Mouse (Mus musculus) MEL (cell line): ENCODE results near the gene Dock7.

ENCODE experiments used
- GABPA ChIP-seq: IDR thresholded peaks from 2 replicates; pipeline ENCODE4 v1.6.1; 2012; ENCODE audit warnings: low read depth, mild to moderate bottlenecking, inconsistent platforms, low read length, improper control_type of control experiment, moderate library complexity
- USF1 ChIP-seq: IDR thresholded peaks from 2 replicates; pipeline ENCODE4 v1.6.1; 2014; ENCODE audit warnings: low read depth, mild to moderate bottlenecking, inconsistent platforms, low read length, improper control_type of control experiment, moderate library complexity

DNA sequence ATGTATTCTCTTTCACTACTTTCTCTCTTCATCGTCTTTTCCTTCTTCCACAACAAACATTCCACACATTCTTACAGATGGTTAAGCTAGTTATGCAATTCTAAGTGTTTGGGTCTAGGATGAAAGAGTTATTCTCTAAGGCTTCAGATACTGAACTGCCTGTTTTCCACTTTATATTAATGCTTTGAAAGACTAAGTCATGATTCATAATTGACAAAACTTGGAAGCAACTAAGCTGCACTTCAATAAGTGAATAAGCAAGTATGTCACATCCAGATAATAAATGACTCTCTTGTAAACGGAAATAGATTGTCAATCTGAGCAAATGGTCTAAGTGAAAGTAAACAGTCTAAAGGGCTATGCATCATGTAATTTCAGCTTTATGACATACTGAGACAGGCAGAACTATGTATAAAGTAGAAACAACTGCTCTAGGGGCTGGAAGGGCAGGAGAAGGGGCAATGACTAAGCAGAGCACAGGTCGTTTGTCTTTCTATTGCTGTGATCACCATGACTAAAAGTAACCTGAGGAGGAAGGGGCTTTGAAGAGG lies 29.5 kb downstream of the Dock7 start:
- TF ChIP-seq USF1 (no peak), GABPA (no peak)
